Mouse (Mus musculus): Measurements from ENCODE around the gene Fus.

GRCm38 (mm10) chr7:127919290-127919689, 48.0 kb upstream of the Fus start:
- no peak for TF ChIP-seq TAL1 (IDR thresholded peaks at IDR 0.05; ENCODE audit: low read length)
- TF ChIP-seq GATA1 (IDR thresholded peaks at IDR 0.05; ENCODE audit: low read length), result no peak
